Mouse (Mus musculus): ENCODE measurements around the gene Apaf1.
A peak's percentile ranks its signal among the peaks of the same experiment; 100 is the strongest.

Gene Apaf1

DNA sequence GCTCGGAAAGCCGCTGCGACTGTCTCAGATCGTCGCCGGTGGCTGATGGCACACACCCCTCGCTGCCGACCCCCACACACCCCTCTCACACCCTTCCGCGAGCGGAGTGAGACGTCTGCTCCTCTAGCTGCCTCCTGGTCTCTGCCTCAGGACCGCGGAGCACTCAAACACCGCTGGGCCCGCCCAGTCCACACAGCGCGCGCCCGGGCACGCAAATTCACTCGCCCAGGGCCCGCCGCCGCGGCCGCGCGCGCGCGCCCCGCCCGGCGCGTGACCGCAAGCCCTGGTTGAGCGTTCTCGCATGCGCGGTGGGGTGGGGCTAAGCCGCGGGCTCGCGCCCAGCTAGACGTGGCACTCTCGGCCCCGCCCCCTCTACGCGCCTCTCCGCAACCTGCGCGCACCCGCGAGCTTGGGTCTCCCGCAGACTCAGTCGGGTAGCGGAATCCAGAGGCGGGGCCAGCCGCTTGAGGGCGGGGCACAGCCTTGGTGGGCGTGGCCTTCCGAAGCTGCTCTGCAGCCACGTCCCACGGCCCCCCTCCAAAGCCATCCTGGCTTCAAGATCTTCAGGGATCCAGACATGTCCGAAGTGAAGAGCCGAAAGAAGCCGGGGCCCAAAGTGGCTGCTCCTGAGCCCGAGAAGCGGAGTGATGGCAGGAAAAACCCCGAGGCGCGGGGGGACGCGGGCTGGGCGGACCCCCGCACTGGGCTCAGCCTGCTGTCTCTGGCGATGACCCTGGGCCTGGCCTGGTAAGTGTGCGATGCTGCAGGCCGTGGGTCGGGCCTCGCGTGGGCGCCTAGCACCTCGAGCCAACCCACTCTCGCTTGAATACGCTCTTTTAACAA, at the start of gene Apaf1, which contains the start of gene Ikbip:
Gene Apaf1, minus strand, starts transcription at position 221 of the 843 bp plus-strand sequence.
Gene Ikbip, plus strand, starts transcription at position 391 of the 843 bp plus-strand sequence.
- peak; percentile 100 for DNase-seq

DNA sequence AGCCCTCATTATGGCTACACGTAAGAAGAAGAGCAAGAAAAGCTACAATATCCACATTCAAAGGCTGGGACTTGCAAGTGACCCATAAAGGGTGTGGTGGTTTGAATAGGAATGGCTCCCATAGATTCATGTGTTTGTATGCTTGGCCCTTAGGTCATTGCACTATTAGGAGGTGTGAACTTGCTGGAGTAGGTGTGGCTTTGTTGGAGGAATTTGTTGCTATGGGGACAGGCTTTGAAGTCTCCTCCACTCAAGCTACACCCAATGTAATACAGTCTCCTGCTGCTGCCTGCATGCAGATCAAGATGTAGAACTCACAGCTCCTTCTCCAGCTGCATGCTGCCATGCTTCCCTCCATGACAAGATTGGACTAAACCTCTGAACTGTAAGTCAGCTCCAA, 49.0 kb upstream of the Apaf1 start:
- DNase-seq = no peak

DNA sequence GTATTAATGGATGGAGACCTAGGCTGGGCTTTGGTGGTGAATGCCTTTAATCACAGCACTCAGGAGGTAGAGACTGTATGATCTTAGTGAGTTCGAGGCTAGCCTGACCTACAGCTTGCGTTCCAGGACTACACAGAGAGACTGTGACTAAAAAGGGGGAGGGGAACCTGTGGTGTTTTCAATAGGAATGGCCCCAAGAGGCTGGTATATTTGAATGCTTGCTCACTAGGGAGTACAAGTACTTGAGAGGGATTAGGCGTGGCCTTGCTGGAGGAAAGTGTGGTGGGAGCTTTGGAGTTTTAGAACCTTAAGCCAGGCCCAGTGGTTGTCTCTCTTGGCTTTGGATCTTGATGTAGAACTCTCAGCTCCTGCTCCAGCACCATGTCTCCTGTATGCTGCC, 48.2 kb upstream of the Apaf1 start:
- no peak for DNase-seq

DNA sequence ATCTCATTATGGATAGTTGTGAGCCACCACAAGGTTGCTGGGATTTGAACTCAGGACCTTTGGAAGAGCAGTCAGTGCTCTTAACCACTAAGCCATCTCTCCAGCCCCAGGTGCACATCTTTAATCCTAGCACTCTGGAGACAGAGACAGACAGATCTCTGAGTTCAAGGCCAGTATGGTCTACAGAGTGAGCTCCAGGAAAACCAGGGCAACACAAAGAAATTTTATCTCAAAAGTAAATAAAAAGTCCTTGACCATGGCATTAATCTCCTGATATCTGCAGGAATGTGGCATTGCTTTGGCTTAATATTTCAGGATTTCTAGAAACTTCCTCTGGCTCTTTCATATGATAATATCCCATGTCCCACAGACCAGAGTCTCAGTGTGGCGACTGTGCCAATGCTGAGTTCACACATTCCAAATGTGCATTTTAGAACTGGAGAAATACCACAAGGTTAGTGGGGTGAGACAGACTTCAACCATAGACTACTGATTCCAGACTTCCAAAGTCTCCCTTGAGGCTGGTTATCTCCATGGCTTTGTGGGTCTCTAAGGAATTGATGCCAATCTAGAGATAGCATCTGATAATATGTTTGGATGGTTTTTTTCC, 46.1 kb upstream of the Apaf1 start:
- DNase-seq = no peak

DNA sequence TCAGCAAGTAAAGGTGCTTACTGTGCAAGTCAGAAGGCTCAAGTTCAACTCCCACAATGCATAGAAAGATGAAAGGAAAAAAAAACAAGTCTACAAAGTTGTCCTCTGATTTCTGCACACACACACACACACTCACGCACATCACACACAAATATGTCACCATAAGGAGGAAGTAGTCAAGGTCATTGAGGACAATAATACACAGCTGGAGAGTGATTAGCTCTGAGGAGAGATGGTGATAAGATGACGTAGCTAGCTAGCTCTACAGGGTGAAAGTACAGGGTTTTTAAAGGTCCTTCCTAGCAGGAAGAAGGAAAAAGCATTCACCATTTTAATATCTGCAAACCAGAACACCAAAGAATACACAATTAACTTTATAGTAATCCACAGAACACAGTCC, 44.8 kb upstream of the Apaf1 start:
- no peak for DNase-seq

DNA sequence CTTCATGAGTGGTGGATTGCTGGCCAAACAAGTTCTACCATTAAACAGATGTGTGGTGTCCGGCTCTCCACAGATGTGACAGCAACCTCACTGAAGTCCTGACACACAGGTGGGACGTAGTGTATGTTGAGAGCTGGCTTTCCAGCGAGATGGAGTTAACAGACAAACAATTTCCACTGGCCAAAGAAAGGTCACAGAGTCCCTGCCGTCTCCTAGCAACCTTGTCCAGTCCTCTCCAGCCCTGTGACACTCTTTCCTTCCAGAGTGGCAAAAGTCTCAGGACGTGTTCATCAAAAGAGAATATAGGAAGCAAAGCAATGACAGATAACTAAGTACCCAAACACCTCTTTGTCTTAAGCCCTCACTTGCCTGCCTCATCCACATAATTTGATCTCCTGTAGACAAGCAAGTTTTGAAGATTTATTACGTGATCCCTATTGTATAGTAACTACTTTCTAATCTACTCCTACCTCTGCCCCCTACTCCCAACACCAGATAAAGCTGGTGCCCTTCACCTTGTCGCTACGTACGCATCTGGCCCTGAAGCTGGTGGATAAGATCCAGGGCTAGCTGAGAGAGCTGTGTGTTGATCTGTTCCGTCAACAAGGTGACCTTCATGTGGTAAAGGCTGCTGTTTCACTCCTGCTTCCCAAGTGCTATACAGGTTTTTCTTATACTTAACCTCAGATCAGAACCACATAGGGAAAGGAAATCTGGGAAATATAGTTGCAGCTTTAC, 44.2 kb upstream of the Apaf1 start:
- DNase-seq = no peak

DNA sequence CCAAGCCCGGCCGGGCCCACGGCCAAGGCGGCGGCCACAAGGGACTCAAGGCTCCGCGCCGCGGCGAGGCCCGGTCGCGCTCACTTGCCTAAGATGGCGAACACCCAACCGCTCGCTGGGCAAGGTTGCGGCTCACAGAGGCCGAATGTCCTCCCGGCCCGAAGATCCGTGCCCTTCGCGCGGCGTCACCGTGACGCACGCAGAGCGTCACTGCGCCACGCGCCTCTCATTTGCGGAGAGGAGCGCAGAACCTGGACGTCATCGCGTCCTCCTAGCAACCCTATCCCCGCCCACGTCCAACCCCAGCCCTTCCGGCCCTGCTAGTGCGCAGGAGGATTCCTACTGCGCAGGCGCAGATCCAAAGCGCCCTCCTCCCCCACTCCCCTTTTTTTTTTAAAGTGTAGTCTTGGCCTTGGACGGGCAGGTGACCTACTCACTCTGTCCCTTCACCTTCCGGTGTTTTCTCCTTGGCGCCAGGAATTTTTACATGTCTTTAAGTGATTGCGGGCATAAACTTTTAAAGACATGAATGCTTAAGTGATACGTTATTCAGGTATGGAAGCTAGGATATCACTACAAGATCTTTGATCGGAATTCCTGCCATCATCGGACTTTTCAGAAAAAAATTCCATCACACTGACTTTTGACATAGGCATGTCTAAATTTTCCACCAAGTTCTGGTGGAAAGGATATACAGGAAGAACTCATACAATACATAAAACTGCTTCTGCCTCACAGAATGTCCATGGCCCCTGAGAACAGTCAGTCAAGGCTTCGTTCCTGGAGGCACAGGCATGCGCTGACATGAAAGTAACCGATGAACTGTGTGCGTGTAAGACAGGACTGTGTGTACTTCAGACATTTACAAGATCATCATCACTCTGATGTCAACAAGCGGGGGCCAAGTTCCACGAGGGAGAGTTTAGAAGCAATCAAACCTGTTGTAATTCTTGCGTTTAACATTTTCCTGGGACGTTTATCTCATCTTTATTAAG, 41.6 kb upstream of the Apaf1 start, which contains the start of gene Slc25a3:
Gene Slc25a3, minus strand, starts transcription at position 232 of the 995 bp plus-strand sequence.
- peak; percentile 99 for DNase-seq

DNA sequence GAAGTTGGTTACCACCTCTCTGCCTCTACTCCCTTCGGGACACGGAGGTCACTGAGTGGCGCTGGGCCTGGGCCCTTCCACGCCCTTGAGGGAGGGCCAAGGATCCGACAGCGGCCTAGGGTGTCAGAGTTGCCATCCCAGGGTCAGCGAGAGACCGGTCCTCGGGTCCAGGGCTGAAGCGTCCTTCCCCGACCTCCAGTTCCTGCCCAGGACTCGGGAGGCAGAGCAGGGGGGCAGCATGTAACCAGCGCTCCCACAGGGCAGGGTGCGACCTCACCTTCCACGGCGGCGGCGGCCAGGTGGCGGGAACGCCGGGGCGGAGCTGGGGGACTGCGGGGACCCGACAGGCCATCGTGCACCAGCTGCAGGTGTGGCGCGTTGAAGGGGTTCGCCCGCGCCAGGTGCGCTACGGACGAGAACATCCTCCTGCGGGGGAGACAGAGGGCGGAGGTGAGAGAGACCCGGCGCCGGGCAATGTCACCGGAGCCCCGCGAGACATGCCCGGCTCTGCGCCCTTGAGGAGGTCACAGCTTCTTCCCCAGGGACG, 40.8 kb upstream of the Apaf1 start:
- DNase-seq = peak; percentile 35

DNA sequence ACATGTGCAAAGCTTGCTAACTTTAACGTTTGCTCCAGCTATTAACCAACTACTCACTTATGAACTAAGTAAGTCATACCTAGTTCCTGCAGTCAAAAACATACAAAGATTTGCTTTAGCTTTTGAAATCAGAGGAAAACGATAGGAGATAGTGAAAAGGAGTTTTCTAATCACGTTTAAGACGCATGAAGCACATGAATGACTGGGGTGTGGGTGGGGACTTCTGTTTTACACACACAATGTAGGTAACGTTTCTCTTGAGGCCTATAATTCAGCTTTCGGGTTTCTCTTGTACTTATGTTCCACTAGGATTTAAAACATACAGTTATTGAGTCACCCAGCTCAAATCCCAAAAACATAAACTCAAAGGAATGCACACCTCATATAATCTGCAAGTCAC, 40.1 kb upstream of the Apaf1 start:
- no peak for DNase-seq

DNA sequence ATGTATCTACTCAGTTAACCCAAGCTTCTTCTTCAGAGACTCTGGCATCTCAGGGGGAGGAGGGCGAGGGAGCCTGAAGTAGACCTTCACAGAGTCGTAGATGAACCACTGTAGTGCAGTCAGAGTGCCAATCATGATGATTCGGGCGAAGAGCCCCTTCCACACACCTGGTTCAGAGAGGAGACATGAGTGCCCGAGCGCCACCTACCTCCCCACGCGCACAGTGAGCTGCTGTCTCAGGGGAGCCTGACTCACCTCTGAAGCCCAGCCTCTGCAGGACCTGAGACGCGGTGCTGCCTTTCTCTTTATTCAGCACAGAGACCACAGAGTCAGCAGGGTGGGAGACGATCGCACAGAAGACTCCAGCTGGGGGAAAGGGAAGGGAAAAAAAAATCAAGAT, 34.4 kb upstream of the Apaf1 start:
- DNase-seq = no peak

DNA sequence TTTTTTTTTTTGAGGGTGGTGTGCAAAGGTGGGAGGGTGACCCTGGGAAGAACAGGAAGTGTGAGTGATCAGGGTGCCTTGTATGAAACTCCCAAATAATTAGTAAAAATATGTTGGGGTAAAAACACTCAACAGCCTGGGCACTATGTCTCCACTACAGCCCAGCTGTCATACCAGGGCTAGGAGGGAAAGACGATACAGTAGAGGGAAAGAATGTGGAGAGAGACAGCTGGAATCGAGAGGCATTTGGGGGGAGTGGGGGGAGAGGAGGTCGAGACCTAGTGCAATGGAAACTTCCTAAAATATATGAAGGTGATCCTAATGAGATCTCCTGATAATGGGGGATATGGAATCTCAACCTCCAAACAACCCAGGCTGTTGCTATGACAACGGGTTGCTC, 27.3 kb upstream of the Apaf1 start:
- no peak for DNase-seq

DNA sequence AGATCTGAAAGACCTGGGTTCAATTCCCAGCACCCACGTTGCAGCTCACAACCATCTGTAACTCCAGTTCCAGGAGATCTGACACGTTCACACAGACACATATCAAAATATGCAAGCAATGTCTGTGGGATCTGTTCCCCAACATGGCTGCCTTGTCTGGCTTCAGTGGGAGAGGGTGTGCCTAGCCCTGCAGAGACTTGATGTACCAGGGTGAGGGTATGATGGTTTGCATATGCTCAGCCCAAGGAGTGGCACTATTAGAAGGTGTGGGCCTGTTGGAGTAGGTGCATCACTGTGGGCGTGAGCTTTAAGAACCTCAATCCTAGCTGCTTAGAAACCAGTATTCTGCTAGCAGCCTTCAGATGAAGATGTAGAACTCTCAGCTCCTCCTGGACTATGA, 23.4 kb upstream of the Apaf1 start:
- no peak for DNase-seq

DNA sequence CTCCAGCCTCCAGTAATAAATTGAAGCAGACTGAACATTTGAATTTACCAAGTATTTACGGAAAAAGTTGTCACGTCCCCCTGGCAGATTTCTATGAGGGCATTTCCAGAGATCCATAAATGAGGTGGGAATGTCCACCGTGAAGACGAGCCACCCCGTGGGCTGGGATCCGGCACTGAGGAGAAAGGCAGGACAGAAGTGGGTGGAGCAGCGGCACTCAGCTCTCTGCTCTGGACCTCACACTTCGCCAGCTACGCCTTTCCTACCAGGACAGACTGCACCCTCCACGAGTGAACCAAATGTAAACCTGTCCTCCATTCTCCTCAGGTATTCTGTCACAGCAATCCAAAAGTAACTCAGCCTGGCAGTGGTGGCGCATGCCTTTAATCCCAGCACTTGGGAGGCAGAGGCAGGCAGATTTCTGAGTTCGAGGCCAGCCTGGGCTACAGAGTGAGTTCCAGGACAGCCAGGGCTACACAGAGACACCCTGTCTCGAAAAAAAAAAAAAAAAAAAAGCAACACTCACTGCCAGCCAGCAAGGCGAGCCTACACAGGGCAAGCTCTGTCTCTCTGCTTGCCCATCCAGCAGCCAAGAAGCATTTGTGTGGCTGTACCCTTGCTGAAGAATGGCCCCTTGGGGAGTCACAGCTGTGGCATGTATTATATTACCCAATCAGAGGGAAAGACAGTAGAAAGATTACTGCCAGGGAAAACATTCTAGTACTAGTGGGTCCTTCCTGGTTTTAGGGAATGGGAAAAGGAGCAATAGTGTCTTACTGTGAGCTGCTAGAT, 20.4 kb upstream of the Apaf1 start:
- DNase-seq = no peak

DNA sequence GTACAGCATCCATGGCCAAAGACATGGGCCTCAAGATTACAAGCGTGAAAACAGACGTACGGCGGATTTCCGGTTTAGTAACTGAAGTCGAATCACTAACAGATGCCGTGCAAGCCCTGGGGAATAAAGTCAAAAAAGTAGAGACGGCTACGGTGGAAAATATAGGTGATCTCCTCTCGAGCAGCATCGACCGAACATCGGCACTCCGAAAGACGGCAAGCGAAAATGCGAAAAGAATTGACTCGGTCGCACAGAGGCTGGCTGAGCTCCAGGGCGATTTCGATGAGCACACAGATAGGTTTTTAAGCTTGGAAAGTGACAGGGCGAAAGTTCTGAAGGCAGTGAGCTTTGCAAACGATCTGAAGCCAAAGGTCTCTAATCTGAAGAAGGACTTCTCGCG, 19.4 kb upstream of the Apaf1 start:
- no peak for DNase-seq

DNA sequence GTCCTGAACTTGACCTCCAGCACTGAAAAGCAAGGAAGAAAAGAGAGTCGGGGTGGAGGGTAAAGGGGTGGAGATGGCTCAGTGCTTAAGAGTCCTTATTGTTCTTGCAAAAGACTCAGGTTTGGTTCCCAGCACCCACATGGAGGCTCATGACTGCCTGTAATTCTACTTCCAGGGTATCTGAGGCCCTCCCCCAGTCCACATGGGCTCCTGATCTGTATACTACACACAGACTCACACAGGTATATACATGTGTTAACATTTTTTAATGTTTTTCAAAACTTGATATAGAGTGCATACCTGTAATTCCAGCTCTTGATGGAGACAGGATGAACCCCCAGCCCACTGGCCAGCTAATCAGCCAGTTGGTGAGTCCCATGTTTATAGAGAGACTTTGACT, 17.5 kb upstream of the Apaf1 start:
- DNase-seq = no peak

DNA sequence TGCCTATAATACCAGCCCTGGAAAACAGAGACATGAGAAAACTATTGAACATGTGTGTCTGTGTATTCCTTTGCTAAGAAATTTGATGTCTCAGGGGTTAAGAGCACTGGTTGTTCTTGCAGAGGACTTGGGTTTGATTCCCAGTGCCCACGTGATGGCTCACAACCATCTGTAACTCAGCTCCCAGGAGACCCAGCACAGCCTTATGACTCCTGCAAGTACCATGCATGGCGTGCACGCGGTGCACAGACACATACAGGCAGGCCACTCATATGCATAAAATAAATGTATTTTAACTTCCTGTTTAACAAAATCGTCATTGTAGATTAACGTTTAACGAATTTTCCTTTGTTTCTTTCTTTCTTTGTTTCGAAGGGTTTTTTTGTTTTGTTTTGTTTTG, 15.5 kb upstream of the Apaf1 start:
- no peak for DNase-seq

DNA sequence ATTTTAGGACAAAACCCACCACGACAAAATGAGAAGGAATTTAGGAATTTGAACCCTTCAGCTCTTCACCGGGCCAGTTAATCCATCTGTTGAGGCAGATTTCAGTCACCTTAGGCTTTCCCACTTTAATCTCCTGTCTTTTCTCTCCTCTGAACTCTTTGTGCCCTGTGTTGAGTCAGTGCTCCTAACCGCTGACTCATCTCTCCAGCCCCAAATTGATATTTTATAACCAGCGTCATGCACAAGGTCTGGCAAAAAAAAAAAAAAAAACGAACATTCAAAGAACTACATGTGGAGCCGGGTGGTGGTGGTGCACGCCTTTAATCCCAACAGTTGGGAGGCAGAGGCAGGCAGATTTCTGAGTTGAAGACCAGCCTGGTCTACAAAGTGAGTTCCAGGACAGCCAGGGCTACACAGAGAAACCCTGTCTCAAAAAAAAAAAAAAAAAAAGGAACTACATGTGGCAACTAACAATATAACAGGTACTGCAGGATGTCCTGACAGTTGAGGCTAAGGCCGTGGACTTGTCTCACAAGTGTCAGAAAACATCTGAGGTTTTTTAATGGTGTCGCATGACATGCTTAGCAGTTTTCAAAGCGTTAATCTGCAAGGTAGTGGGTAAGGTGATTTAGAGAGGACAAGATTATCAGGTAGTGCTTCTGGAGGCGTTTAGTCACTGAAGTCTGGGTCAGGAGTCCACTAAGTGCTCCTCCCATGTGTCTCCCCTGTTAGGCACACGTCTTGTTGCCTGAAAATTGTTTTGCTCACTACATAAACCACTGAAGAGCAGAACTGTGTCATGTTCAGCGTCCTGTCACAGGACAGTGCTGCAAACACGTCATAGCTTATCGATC, 11.9 kb upstream of the Apaf1 start:
- no peak for DNase-seq

DNA sequence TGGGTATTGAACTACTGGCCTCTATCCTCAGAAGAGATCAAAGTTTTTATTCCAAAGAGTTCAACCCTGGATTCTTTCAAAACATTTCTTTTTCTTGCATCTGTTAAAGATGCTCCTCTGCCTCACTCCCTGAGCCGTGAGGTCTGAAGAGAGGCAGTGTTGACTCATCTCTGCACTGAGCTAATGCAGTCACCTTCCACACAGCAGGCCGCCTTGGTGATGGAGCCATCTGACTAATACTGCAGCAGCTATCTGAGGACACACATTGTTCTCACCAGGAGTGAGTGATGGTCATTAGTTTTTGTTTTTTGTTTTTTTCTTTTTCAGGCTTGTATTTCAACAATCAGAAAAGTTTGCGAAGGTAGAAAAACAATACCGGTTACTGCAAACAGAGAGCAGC, 10.2 kb upstream of the Apaf1 start:
- no peak for DNase-seq

DNA sequence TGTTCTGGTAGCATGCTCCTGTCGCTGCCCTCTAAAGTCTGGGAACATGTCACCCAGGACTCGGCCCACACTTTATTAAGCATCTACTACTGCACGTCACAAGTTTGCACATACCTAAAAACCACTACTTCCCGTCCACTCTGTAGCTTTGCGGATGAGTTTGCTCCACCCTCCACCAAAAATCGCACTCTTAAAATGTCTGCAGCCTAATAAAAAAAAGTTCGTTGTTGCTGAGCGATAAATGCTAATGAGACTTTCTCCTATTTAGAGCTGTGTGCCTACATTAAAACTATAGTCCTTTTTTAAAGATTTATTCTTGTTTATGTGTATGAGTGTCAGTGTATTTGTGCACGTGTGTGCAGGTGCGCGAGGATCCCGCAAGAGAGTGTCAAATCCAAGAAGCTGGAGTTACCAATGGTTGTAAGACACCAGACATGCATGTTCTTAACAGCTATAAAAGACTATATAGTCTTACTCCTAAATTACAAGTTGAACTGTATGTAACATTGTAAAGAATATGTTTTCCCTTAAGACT, 890 bp upstream of the Apaf1 start:
- no peak for DNase-seq

DNA sequence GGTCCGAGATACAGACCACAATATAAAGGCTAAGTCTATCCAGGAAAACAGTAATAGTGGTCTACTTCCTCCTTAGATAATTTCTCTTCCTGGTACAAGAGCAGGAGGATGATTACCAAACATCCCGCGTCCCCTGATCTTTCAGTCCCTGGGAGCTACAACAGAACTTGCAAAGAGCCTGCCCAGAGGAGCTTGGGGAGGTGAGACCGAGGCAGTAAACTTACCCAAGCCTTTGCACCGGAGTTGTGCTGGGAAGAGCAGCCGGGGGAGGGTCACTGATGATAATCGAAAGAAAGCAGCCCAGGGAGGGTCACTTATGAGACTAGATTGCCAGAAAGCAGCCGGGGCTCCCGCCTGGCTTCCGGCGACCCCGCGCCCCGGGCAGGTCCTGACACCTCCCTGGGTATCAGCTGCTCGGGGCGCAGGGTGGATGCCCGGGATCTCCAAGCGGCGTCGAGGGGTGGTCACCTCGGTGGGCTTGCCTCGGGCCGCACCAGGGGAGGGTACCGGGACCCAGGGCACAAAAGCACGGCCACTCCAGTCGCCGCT, 537 bp downstream of the Apaf1 start:
- peak; percentile 62 for DNase-seq

Measured in embryo, embryonic 11 days (tissue).